11 mouse cellular contexts compared by ENCODE assay signal in genomic region chr11:70234497-70234896, GRCm38 (mm10). TPM values are rescaled to one million over a fixed set of nuclear protein-coding genes. Genes with fewer than 3 reads are reported as not detected.
DNase-seq lines count a peak whose midpoint lies in the region; ATAC-seq and TF ChIP-seq lines count a peak whose summit lies in the region.
"Had no signal": no experiment of that assay in that cellular context is flagged by ENCODE, and none has a peak within 500 bp of the region (broad histone marks: within the 10 kb centered on the region; RNA-seq: fewer than 3 reads in every experiment).

No protein-coding gene starts in this region.

- H3K4me1 ChIP-seq in kidney, postnatal 0 days (replicated peaks; ENCODE audit: insufficient read depth, low read length) = peaks cover 19% of the 10 kb centered on the region
- H3K4me1 ChIP-seq in spleen, adult 2 months (ENCODE audit: control insufficient read depth, insufficient read depth, insufficient read length) = peaks cover 4% of the 10 kb centered on the region; the same call in 1 of the 2 replicates

- 0 out of 2 replicates have a peak overlapping the region, but pooled peaks have one; percentile 67 for H3K4me2 ChIP-seq in kidney, postnatal 0 days (ENCODE audit: low read length)
- H3K4me2 ChIP-seq: forebrain, embryonic 13.5 days had no signal

- no peak for TF ChIP-seq CTCF in kidney, postnatal 0 days (IDR thresholded peaks at IDR 0.05; ENCODE audit: low read depth)
- TF ChIP-seq CTCF in spleen, adult 2 months (IDR thresholded peaks at IDR 0.05; ENCODE audit: extremely low read depth, insufficient read depth, insufficient read length, insufficient replicate concordance) = no peak

- H3K27ac ChIP-seq in kidney, postnatal 0 days = no peak overlapping the region; the same call in 1 of the 2 replicates
- 0 out of 2 replicates have a peak overlapping the region, but pooled peaks have one; percentile 11 for H3K27ac ChIP-seq in spleen, adult 2 months (ENCODE audit: insufficient read depth, low read length)
- H3K27ac ChIP-seq: forebrain, embryonic 13.5 days had no signal

- no peak for TF ChIP-seq POLR2A in spleen, adult 2 months (IDR thresholded peaks at IDR 0.05; ENCODE audit: low read depth, low read length)

- H3K27me3 ChIP-seq in kidney, postnatal 0 days (ENCODE audit: insufficient read depth, low read length) = peaks cover 4% of the 10 kb centered on the region; the same call in 1 of the 2 replicates
- no peaks in the 10 kb centered on the region for H3K27me3 ChIP-seq in spleen, adult 2 months (ENCODE audit: control insufficient read depth, insufficient read depth, low read length)

- H3K9ac ChIP-seq in kidney, postnatal 0 days (ENCODE audit: low read depth, low read length) = no peak overlapping the region
- H3K9ac ChIP-seq: forebrain, embryonic 13.5 days had no signal

- DNase-seq in heart, adult 11 months = peak; percentile 93
- no peak for DNase-seq in heart, adult 8-10 months (ENCODE audit: low spot score)
- no peak for DNase-seq in kidney, postnatal 0 days (ENCODE audit: low spot score)
- no peak for DNase-seq in kidney, adult 9 months
- DNase-seq in spleen, adult 2 months (ENCODE audit: low read depth in 1 of 2, low spot score in 2 of 2) = no peak
- no peak for DNase-seq in spleen, adult 12 weeks (ENCODE audit: low spot score)
- DNase-seq in adrenal gland, postnatal 36 days = no peak
- no peak for DNase-seq in retina, postnatal 1 day
- DNase-seq: gastrocnemius, postnatal 10 days; left cerebral cortex, postnatal 4 days had no signal

- no peak for ATAC-seq in kidney, postnatal 0 days (replicated peaks; ENCODE audit: low FRiP score, low read depth)
- ATAC-seq: forebrain, embryonic 13.5 days had no signal

- H3K4me3 ChIP-seq in kidney, postnatal 0 days (replicated peaks; ENCODE audit: low read depth, low read length) = no peak overlapping the region
- H3K4me3 ChIP-seq in spleen, adult 2 months (ENCODE audit: extremely low read depth, insufficient read depth, insufficient read length) = no peak overlapping the region
- H3K4me3 ChIP-seq: forebrain, embryonic 13.5 days had no signal

- WGBS in kidney, postnatal 0 days = 93% methylated on average over 8 of the region's 8 CpGs
- 48% methylated on average over 8 of the region's 8 CpGs for WGBS in spleen, adult 2 months

- no peaks in the 10 kb centered on the region for H3K9me3 ChIP-seq in kidney, postnatal 0 days (replicated peaks; ENCODE audit: low read length)
- H3K9me3 ChIP-seq: forebrain, embryonic 13.5 days had no signal

- H3K36me3 ChIP-seq in kidney, postnatal 0 days (ENCODE audit: insufficient read depth, low read length) = peaks cover 10% of the 10 kb centered on the region; the same call in 1 of the 2 replicates
- H3K36me3 ChIP-seq in spleen, adult 2 months (ENCODE audit: control insufficient read depth, insufficient read depth, low read length) = peaks cover 5% of the 10 kb centered on the region

RNA-seq across cellular contexts. Expression of gene 0610010K14Rik, which starts 3.2 kb away (rescaled TPM):
- total RNA-seq in heart, adult 8-10 months (2022) = 10 to 100 TPM; 22.2 to 31.6 (median 29.0) TPM
- polyA plus RNA-seq in kidney, postnatal 0 days (2015; fragmentation: Nextera tagmentation; extraction: Ambion mirVana) = 147 and 150 TPM in 2 replicates
- 60.0 and 85.5 TPM in 2 replicates for polyA plus RNA-seq in spleen, adult 2 months (2012; rRNA removed)
- total RNA-seq in adrenal gland, postnatal 36 days (2021) = 10 to 100 TPM; 38.6 to 61.4 TPM

RNA-seq across cellular contexts. Expression of gene Bcl6b, which starts 4.9 kb away (rescaled TPM):
- 10 to 100 TPM in 3 of 4 experiments, 1 to 10 TPM in 1; 5.9 to 22.0 (median 17.3) TPM for total RNA-seq in heart, adult 8-10 months (2022)
- polyA plus RNA-seq in kidney, postnatal 0 days (2015; fragmentation: Nextera tagmentation; extraction: Ambion mirVana) = 22.0 TPM in 2 replicates
- 3.7 and 5.6 TPM in 2 replicates for polyA plus RNA-seq in spleen, adult 2 months (2012; rRNA removed)
- 10 to 100 TPM; 10.7 to 18.9 TPM for total RNA-seq in adrenal gland, postnatal 36 days (2021)

RNA-seq across cellular contexts. Expression of gene Gm21988, which starts 5.1 kb away (rescaled TPM):
- total RNA-seq in heart, adult 8-10 months (2022) = 1 to 10 TPM; 1.2 to 2.7 (median 2.4) TPM
- polyA plus RNA-seq in kidney, postnatal 0 days (2015; fragmentation: Nextera tagmentation; extraction: Ambion mirVana) = 15.6 and 15.9 TPM in 2 replicates
- polyA plus RNA-seq in spleen, adult 2 months (2012; rRNA removed) = 5.1 and 5.8 TPM in 2 replicates
- total RNA-seq in adrenal gland, postnatal 36 days (2021) = 1 to 10 TPM; 4.9 to 7.3 TPM

RNA-seq across cellular contexts. Expression of gene Rnasek, which starts 5.1 kb away (rescaled TPM):
- 100 to 1,000 TPM in 2 of 4 experiments, 10 to 100 TPM in 2; 91.2 to 119 (median 96.3) TPM for total RNA-seq in heart, adult 8-10 months (2022)
- 455 and 492 TPM in 2 replicates for polyA plus RNA-seq in kidney, postnatal 0 days (2015; fragmentation: Nextera tagmentation; extraction: Ambion mirVana)
- polyA plus RNA-seq in spleen, adult 2 months (2012; rRNA removed) = 83.7 and 101 TPM in 2 replicates
- total RNA-seq in adrenal gland, postnatal 36 days (2021) = 100 to 1,000 TPM; 224 to 245 TPM

RNA-seq across cellular contexts. Expression of gene Slc16a13, which starts 13.6 kb away (rescaled TPM):
- total RNA-seq in heart, adult 8-10 months (2022) = 1 to 10 TPM; 2.5 to 3.6 (median 3.4) TPM
- polyA plus RNA-seq in kidney, postnatal 0 days (2015; fragmentation: Nextera tagmentation; extraction: Ambion mirVana) = 20.6 and 21.4 TPM in 2 replicates
- 5.3 and 5.6 TPM in 2 replicates for polyA plus RNA-seq in spleen, adult 2 months (2012; rRNA removed)
- total RNA-seq in adrenal gland, postnatal 36 days (2021) = 1 to 10 TPM; 2.7 to 3.0 TPM
